28 mouse cellular contexts compared by ENCODE assay signal in genomic region chr11:97461307-97461820, GRCm38 (mm10). TPM values are rescaled to one million over a fixed set of nuclear protein-coding genes. Genes with fewer than 3 reads are reported as not detected.
DNase-seq lines count a peak whose midpoint lies in the region; ATAC-seq lines count a peak whose summit lies in the region.
"Had no signal": no experiment of that assay in that cellular context is flagged by ENCODE, and none has a peak within 500 bp of the region (broad histone marks: within the 10 kb centered on the region; RNA-seq: fewer than 3 reads in every experiment).

No protein-coding gene starts in this region.

- H3K36me3 ChIP-seq in midbrain, embryonic 13.5 days = peaks cover 95% of the 10 kb centered on the region
- peaks cover 37% of the 10 kb centered on the region for H3K36me3 ChIP-seq in midbrain, embryonic 15.5 days (replicated peaks)
- peaks cover 75% of the 10 kb centered on the region for H3K36me3 ChIP-seq in stomach, embryonic 14.5 days (ENCODE audit: control insufficient read depth, insufficient read depth, low read length)

- ATAC-seq in midbrain, embryonic 13.5 days = 0 out of 2 replicates have a peak, but pooled peaks have one; percentile 17
- no peak for ATAC-seq in midbrain, embryonic 15.5 days (replicated peaks)
- peak; percentile 25; the same call in 1 of the 2 replicates for ATAC-seq in stomach, embryonic 14.5 days (ENCODE audit: insufficient number of reproducible peaks, insufficient read depth, low FRiP score, low read depth)
- ATAC-seq: CD4-positive, CD25-positive, alpha-beta regulatory T cell, adult 4 months; forebrain, embryonic 15.5 days had no signal

- 98% methylated on average over 3 of the region's 3 CpGs for WGBS in midbrain, embryonic 13.5 days
- WGBS in midbrain, embryonic 15.5 days = 86% methylated on average over 3 of the region's 3 CpGs
- WGBS in stomach, embryonic 14.5 days = 87% methylated on average over 3 of the region's 3 CpGs

- H3K9ac ChIP-seq in midbrain, embryonic 13.5 days (replicated peaks) = no peak overlapping the region
- no peak overlapping the region for H3K9ac ChIP-seq in midbrain, embryonic 15.5 days
- H3K9ac ChIP-seq in stomach, embryonic 14.5 days (replicated peaks; ENCODE audit: low read depth, low read length) = no peak overlapping the region
- H3K9ac ChIP-seq: forebrain, embryonic 15.5 days; heart, embryonic 13.5 days; hindbrain, embryonic 14.5 days; kidney, embryonic 15.5 days; limb, embryonic 13.5 days; liver, embryonic 15.5 days; lung, embryonic 15.5 days; stomach, embryonic 15.5 days had no signal

- H3K4me2 ChIP-seq in midbrain, embryonic 13.5 days (replicated peaks) = no peak overlapping the region
- H3K4me2 ChIP-seq in midbrain, embryonic 15.5 days = no peak overlapping the region
- no peak overlapping the region for H3K4me2 ChIP-seq in stomach, embryonic 14.5 days (replicated peaks; ENCODE audit: low read depth, low read length)
- H3K4me2 ChIP-seq: forebrain, embryonic 15.5 days; heart, embryonic 13.5 days; hindbrain, embryonic 14.5 days; kidney, embryonic 15.5 days; limb, embryonic 13.5 days; liver, embryonic 15.5 days; lung, embryonic 15.5 days; stomach, embryonic 15.5 days had no signal

- H3K4me1 ChIP-seq in midbrain, embryonic 13.5 days (replicated peaks) = no peaks in the 10 kb centered on the region
- H3K4me1 ChIP-seq in midbrain, embryonic 15.5 days = no peaks in the 10 kb centered on the region
- H3K4me1 ChIP-seq in stomach, embryonic 14.5 days (ENCODE audit: control insufficient read depth, insufficient read depth, low read length) = no peaks in the 10 kb centered on the region
- H3K4me1 ChIP-seq: forebrain, embryonic 15.5 days; heart, embryonic 13.5 days; liver, embryonic 15.5 days; lung, embryonic 15.5 days; stomach, embryonic 15.5 days had no signal

- peak; percentile 80 for DNase-seq in heart, adult 11 months
- DNase-seq in heart, adult 9 months (ENCODE audit: low spot score in 2 of 2) = no peak
- peak; percentile 64 for DNase-seq in thymus, postnatal 4 days
- no peak for DNase-seq in ovary, adult 18-20 months (ENCODE audit: low spot score)
- DNase-seq: adrenal gland, postnatal 14 days; cerebellum, postnatal 36 days; gastrocnemius, postnatal 36 days; heart, adult 2 months; heart, postnatal 10 days; kidney, adult 18-20 months; kidney, postnatal 25 days; retina, postnatal 1 day; right cerebral cortex, postnatal 14 days had no signal

- H3K27me3 ChIP-seq in midbrain, embryonic 13.5 days = peaks cover 37% of the 10 kb centered on the region
- H3K27me3 ChIP-seq in midbrain, embryonic 15.5 days (replicated peaks) = no peaks in the 10 kb centered on the region
- no peaks in the 10 kb centered on the region for H3K27me3 ChIP-seq in stomach, embryonic 14.5 days (ENCODE audit: control insufficient read depth, insufficient read depth, low read length)
- H3K27me3 ChIP-seq: heart, embryonic 13.5 days; kidney, embryonic 15.5 days; limb, embryonic 13.5 days; liver, embryonic 15.5 days; lung, embryonic 15.5 days; stomach, embryonic 15.5 days had no signal

- no peak overlapping the region for H3K27ac ChIP-seq in midbrain, embryonic 13.5 days
- no peak overlapping the region for H3K27ac ChIP-seq in midbrain, embryonic 15.5 days
- no peak overlapping the region for H3K27ac ChIP-seq in stomach, embryonic 14.5 days (ENCODE audit: low read length)
- H3K27ac ChIP-seq: forebrain, embryonic 15.5 days; heart, adult 2 months; heart, embryonic 13.5 days; hindbrain, embryonic 14.5 days; kidney, embryonic 15.5 days; limb, embryonic 13.5 days; liver, embryonic 15.5 days; lung, embryonic 15.5 days; midbrain, embryonic 10.5 days; stomach, embryonic 15.5 days had no signal

- H3K4me3 ChIP-seq in midbrain, embryonic 13.5 days (replicated peaks) = no peak overlapping the region
- H3K4me3 ChIP-seq in midbrain, embryonic 15.5 days = no peak overlapping the region
- no peak overlapping the region for H3K4me3 ChIP-seq in stomach, embryonic 14.5 days (ENCODE audit: low read depth, low read length)
- H3K4me3 ChIP-seq: forebrain, embryonic 15.5 days; heart, adult 2 months; heart, embryonic 13.5 days; kidney, embryonic 15.5 days; limb, embryonic 13.5 days; liver, embryonic 15.5 days; lung, embryonic 15.5 days; midbrain, embryonic 10.5 days; stomach, embryonic 15.5 days had no signal

- no peaks in the 10 kb centered on the region for H3K9me3 ChIP-seq in midbrain, embryonic 13.5 days
- H3K9me3 ChIP-seq in midbrain, embryonic 15.5 days = no peaks in the 10 kb centered on the region
- H3K9me3 ChIP-seq in stomach, embryonic 14.5 days (ENCODE audit: control insufficient read depth, low read depth, low read length) = no peaks in the 10 kb centered on the region
- H3K9me3 ChIP-seq: forebrain, embryonic 15.5 days; heart, embryonic 13.5 days; kidney, embryonic 15.5 days; limb, embryonic 13.5 days; liver, embryonic 15.5 days; lung, embryonic 15.5 days; midbrain, embryonic 10.5 days; stomach, embryonic 15.5 days had no signal

RNA-seq across cellular contexts. Expression of gene 4933428G20Rik, which starts 38.8 kb away (rescaled TPM):
- polyA plus RNA-seq in midbrain, embryonic 13.5 days (2015; fragmentation: Nextera tagmentation; extraction: Ambion mirVana) = 0.88 and 1.2 TPM in 2 replicates
- polyA plus RNA-seq in midbrain, embryonic 15.5 days (2015; fragmentation: Nextera tagmentation; extraction: Ambion mirVana) = 1.3 and 1.6 TPM in 2 replicates
- polyA plus RNA-seq in stomach, embryonic 14.5 days (2014; fragmentation: Nextera tagmentation; extraction: Ambion mirVana) = 0.35 TPM in 1 of 2 replicates, not detected in the other
- polyA plus RNA-seq: CD4-positive, CD25-positive, alpha-beta regulatory T cell, adult 4 months; embryonic facial prominence, embryonic 11.5 days; heart, adult 2 months; small intestine, adult 2 months had no signal

RNA-seq across cellular contexts. Expression of gene Arhgap23, which starts 46.0 kb away (rescaled TPM):
- 5.1 and 6.5 TPM in 2 replicates for polyA plus RNA-seq in midbrain, embryonic 13.5 days (2015; fragmentation: Nextera tagmentation; extraction: Ambion mirVana)
- polyA plus RNA-seq in midbrain, embryonic 15.5 days (2015; fragmentation: Nextera tagmentation; extraction: Ambion mirVana) = 10.9 and 11.0 TPM in 2 replicates
- 6.4 and 6.5 TPM in 2 replicates for polyA plus RNA-seq in stomach, embryonic 14.5 days (2014; fragmentation: Nextera tagmentation; extraction: Ambion mirVana)
- polyA plus RNA-seq: CD4-positive, CD25-positive, alpha-beta regulatory T cell, adult 4 months had no signal

Comparison
In these comparisons a context has a peak if more than half of its experiments do, and no peak if none do; other contexts are left out.
1. DNase-seq: peak in heart, adult 11 months (single experiment) and thymus, postnatal 4 days (single experiment); none in heart, adult 9 months (0 of 2) and ovary, adult 18-20 months (single experiment).